Mouse (Mus musculus) intestine, postnatal 0 days (tissue): ENCODE data around the gene Nit1. TPM values are rescaled to one million over a fixed set of nuclear protein-coding genes. Genes with fewer than 3 reads are reported as not detected.

Experiments used
- ATAC-seq: fragments of 200-750 bp; cut with Nextera tagmentation; 2 replicates; pipeline ENCODE4 v1.8.0; 2017; ENCODE audit warnings: mild to moderate bottlenecking, moderate TSS enrichment, moderate library complexity
- H3K27ac ChIP-seq: fragments of 300-500 bp; sonication (generic); 2 replicates; pipeline ENCODE4 v1.5.1; 2014; ENCODE audit warnings: mild to moderate bottlenecking, low read depth, low read length, moderate library complexity
- H3K27me3 ChIP-seq: fragments of 300-500 bp; sonication (generic); replicated peaks from 2 replicates; pipeline ENCODE4 v1.6.1; 2014; ENCODE audit warnings: low read length, mixed read lengths; ENCODE audit not compliant: control insufficient read depth, insufficient read depth
- H3K36me3 ChIP-seq: fragments of 300-500 bp; sonication (generic); 2 replicates; pipeline ENCODE4 v1.6.1; 2014; ENCODE audit warnings: mild to moderate bottlenecking, moderate library complexity; ENCODE audit not compliant: control insufficient read depth, insufficient read depth
- H3K4me1 ChIP-seq: fragments of 300-500 bp; sonication (generic); replicated peaks from 2 replicates; pipeline ENCODE4 v1.6.1; 2014; ENCODE audit warnings: antibody characterized with exemption, low read length, mixed read lengths; ENCODE audit not compliant: control insufficient read depth, insufficient read depth
- H3K4me2 ChIP-seq: fragments of 300-500 bp; sonication (generic); replicated peaks from 2 replicates; pipeline ENCODE4 v1.6.1; 2014; ENCODE audit warnings: low read depth, mild to moderate bottlenecking, moderate library complexity
- H3K4me3 ChIP-seq: fragments of 300-500 bp; sonication (generic); 2 replicates; pipeline ENCODE4 v1.5.1; 2014; ENCODE audit warnings: low read depth, low read length
- H3K9ac ChIP-seq: fragments of 300-500 bp; sonication (generic); 2 replicates; pipeline ENCODE4 v1.6.1; 2014; ENCODE audit warnings: mild to moderate bottlenecking, low read depth, low read length
- H3K9me3 ChIP-seq: fragments of 300-500 bp; sonication (generic); 2 replicates; pipeline ENCODE4 v1.6.1; 2016; ENCODE audit warnings: mixed run types; ENCODE audit not compliant: control insufficient read depth
- CTCF ChIP-seq: sonication (generic); IDR thresholded peaks from 2 replicates; pipeline ENCODE4 v1.5.1; 2016; ENCODE audit warnings: low read depth, mild to moderate bottlenecking, control low read depth, antibody characterized with exemption, moderate library complexity
- WGBS: fragments of 180-500 bp; shearing (Covaris S2); extraction: QIAGEN DNeasy Blood & Tissue Kit; methylation state at CpG from one replicate; pipeline ENCODE4 v1.1.7; 2014; 5-methylcytosine and 5-hydroxymethylcytosine counted together
- polyA plus RNA-seq: library from polyadenylated mRNA; unstranded; fragments of >200 nt; fragmentation: Nextera tagmentation; extraction: Ambion mirVana; gene quantifications from 2 replicates; pipeline ENCODE4 v1.2.1, GENCODE M21; 2015

Nit1 gene
- polyA plus RNA-seq, 1 experiment from 2014 or later, result 60.1 TPM

GRCm38 (mm10) chr1:171369845-171370556 is 24.6 kb upstream of the Nit1 start, which contains the start of gene Nectin4:
Gene Nectin4, plus strand, starts transcription at chr1:171370099.
- ATAC-seq, result peak; percentile 72

GRCm38 (mm10) chr1:171365934-171366333 is 20.5 kb upstream of the Nit1 start:
- 49% methylated on average over 7 of the region's 7 CpGs for WGBS
- no peak for TF ChIP-seq CTCF

More at GRCm38 (mm10) chr1:171369845-171370556, 24.6 kb upstream of the Nit1 start, which contains the start of gene Nectin4:
- Histone ChIP-seq H3K27me3 (no peaks in the 10 kb centered on the region), H3K4me1 (no peaks in the 10 kb centered on the region), H3K4me2 (peak within 1 kb of the TSS; percentile 55), H3K36me3 (no peaks in the 10 kb centered on the region), H3K27ac (no peak within 1 kb of the TSS), H3K9me3 (no peaks in the 10 kb centered on the region), H3K4me3 (no peak within 1 kb of the TSS), H3K9ac (no peak within 1 kb of the TSS)
- WGBS, result 22% methylated on average over 19 of the region's 20 CpGs
- TF ChIP-seq CTCF, result no peak

GRCm38 (mm10) chr1:171361106-171362103 is 16.0 kb upstream of the Nit1 start:
- peak overlapping the region; percentile 50; the same call in 1 of the 2 replicates for H3K27ac ChIP-seq
- ATAC-seq, result peak; percentile 76

More at GRCm38 (mm10) chr1:171365934-171366333, 20.5 kb upstream of the Nit1 start:
- ATAC-seq, result no peak
- Histone ChIP-seq H3K4me3 (no peak overlapping the region), H3K36me3 (no peaks in the 10 kb centered on the region), H3K9me3 (no peaks in the 10 kb centered on the region), H3K4me2 (no peak overlapping the region), H3K27ac (no peak overlapping the region), H3K27me3 (no peaks in the 10 kb centered on the region), H3K4me1 (no peaks in the 10 kb centered on the region), H3K9ac (no peak overlapping the region)

DNA sequence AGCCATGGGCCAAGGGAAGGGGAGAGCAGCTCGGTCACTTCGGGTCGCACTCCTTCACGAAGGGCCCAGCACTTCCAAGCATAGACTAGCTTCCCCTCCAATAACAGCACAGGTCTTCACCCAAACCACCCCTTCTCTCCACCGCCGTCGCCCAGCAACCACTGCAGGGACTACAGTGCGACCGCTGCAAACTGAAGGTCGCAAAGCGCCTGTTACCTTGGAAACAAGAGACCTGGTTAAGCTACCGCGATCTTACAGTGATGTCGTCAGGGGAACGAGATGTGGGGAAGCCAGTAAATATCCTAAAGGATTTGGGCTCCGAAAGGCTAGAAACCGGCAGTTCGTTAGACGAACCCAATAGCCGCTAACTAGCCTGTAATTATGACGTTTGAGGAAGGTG is 15.2 kb upstream of the Nit1 start, which contains the start of gene Klhdc9:
TSS of gene Klhdc9 (minus strand) at position 143 of the 400 bp plus-strand sequence.
- Histone ChIP-seq H3K4me1 (peaks cover 6% of the 10 kb centered on the region; the same call in 1 of the 2 replicates), H3K4me3 (peak within 1 kb of the TSS; percentile 54), H3K9ac (peak within 1 kb of the TSS; percentile 45; the same call in 1 of the 2 replicates), H3K9me3 (no peaks in the 10 kb centered on the region), H3K4me2 (peak within 1 kb of the TSS; percentile 79), H3K27me3 (no peaks in the 10 kb centered on the region), H3K36me3 (peaks cover 19% of the 10 kb centered on the region), H3K27ac (peak within 1 kb of the TSS; percentile 50; the same call in 1 of the 2 replicates)
- peak; percentile 93 for ATAC-seq
- TF ChIP-seq CTCF, result no peak
- WGBS, result 3% methylated on average over 21 of the region's 21 CpGs

More at GRCm38 (mm10) chr1:171361106-171362103, 16.0 kb upstream of the Nit1 start:
- H3K4me3 ChIP-seq, result peak overlapping the region; percentile 54
- H3K4me1 ChIP-seq, result peaks cover 6% of the 10 kb centered on the region; the same call in 1 of the 2 replicates
- peak; percentile 97 for TF ChIP-seq CTCF
- peaks cover 18% of the 10 kb centered on the region for H3K36me3 ChIP-seq
- H3K4me2 ChIP-seq, result peak overlapping the region; percentile 79
- peak overlapping the region; percentile 45; the same call in 1 of the 2 replicates for H3K9ac ChIP-seq
- no peaks in the 10 kb centered on the region for H3K27me3 ChIP-seq
- H3K9me3 ChIP-seq, result no peaks in the 10 kb centered on the region
- WGBS, result 30% methylated on average over 16 of the region's 16 CpGs

- 14% methylated on average over 26 of the region's 26 CpGs for WGBS
- Histone ChIP-seq H3K36me3 (peaks cover 19% of the 10 kb centered on the region), H3K9me3 (no peaks in the 10 kb centered on the region), H3K27ac (no peak overlapping the region), H3K27me3 (no peaks in the 10 kb centered on the region), H3K9ac (peak overlapping the region; percentile 31; the same call in 1 of the 2 replicates), H3K4me1 (peaks cover 6% of the 10 kb centered on the region; the same call in 1 of the 2 replicates), H3K4me2 (peak overlapping the region; percentile 79), H3K4me3 (peak overlapping the region; percentile 54)
- no peak for TF ChIP-seq CTCF
- ATAC-seq, result peak; percentile 32; the same call in 1 of the 2 replicates
Observed at GRCm38 (mm10) chr1:171360253-171360652, 14.8 kb upstream of the Nit1 start.
